Mouse (Mus musculus): Measurements from ENCODE around the gene Taf3.
A peak's percentile ranks its signal among the peaks of the same experiment; 100 is the strongest.

Taf3 gene

GRCm38 (mm10) chr2:10010263-10010909, 38.0 kb downstream of the Taf3 start:
- peak; percentile 79 for DNase-seq (ENCODE audit: low spot score)

GRCm38 (mm10) chr2:10009671-10010254, 38.6 kb downstream of the Taf3 start:
- no peak for DNase-seq (ENCODE audit: low spot score)

GRCm38 (mm10) chr2:10008593-10008992, 39.8 kb downstream of the Taf3 start:
- DNase-seq (ENCODE audit: low spot score), result no peak

GRCm38 (mm10) chr2:10004960-10005621, 43.3 kb downstream of the Taf3 start:
- no peak for DNase-seq (ENCODE audit: low spot score)

- DNase-seq (ENCODE audit: low spot score), result no peak
Observed at GRCm38 (mm10) chr2:10003358-10003757, 45.0 kb downstream of the Taf3 start.

GRCm38 (mm10) chr2:10001591-10001990, 46.8 kb downstream of the Taf3 start:
- no peak for DNase-seq (ENCODE audit: low spot score)

GRCm38 (mm10) chr2:9997535-9997934, 50.9 kb downstream of the Taf3 start:
- no peak for DNase-seq (ENCODE audit: low spot score)

- DNase-seq (ENCODE audit: low spot score), result peak; percentile 37
Observed at GRCm38 (mm10) chr2:9996111-9996510, 52.3 kb downstream of the Taf3 start.

- no peak for DNase-seq (ENCODE audit: low spot score)
Observed at GRCm38 (mm10) chr2:9990690-9991229, 57.6 kb downstream of the Taf3 start.

GRCm38 (mm10) chr2:9989649-9990547, 58.5 kb downstream of the Taf3 start:
- peak; percentile 31 for DNase-seq (ENCODE audit: low spot score)

GRCm38 (mm10) chr2:9988290-9988689, 60.1 kb downstream of the Taf3 start:
- DNase-seq (ENCODE audit: low spot score), result no peak

- DNase-seq (ENCODE audit: low spot score), result peak; percentile 65
Observed at GRCm38 (mm10) chr2:9985979-9986447, 62.4 kb downstream of the Taf3 start.

GRCm38 (mm10) chr2:9982446-9982845, 66.0 kb downstream of the Taf3 start:
- DNase-seq (ENCODE audit: low spot score), result peak; percentile 45

- DNase-seq (ENCODE audit: low spot score), result no peak
Observed at GRCm38 (mm10) chr2:9971927-9972326, 76.5 kb downstream of the Taf3 start.

- no peak for DNase-seq (ENCODE audit: low spot score)
Observed at GRCm38 (mm10) chr2:9970579-9970978, 77.8 kb downstream of the Taf3 start.

GRCm38 (mm10) chr2:9970178-9970577, 78.2 kb downstream of the Taf3 start:
- no peak for DNase-seq (ENCODE audit: low spot score)

GRCm38 (mm10) chr2:9969734-9970133, 78.7 kb downstream of the Taf3 start:
- no peak for DNase-seq (ENCODE audit: low spot score)

GRCm38 (mm10) chr2:9966634-9967033, 81.8 kb downstream of the Taf3 start:
- DNase-seq (ENCODE audit: low spot score), result no peak

GRCm38 (mm10) chr2:9965608-9966007, 82.8 kb downstream of the Taf3 start:
- DNase-seq (ENCODE audit: low spot score), result no peak

GRCm38 (mm10) chr2:9962871-9963270, 85.5 kb downstream of the Taf3 start:
- DNase-seq (ENCODE audit: low spot score), result no peak

- no peak for DNase-seq (ENCODE audit: low spot score)
Observed at GRCm38 (mm10) chr2:9961708-9962107, 86.7 kb downstream of the Taf3 start.

GRCm38 (mm10) chr2:9958011-9958410, 90.4 kb downstream of the Taf3 start:
- no peak for DNase-seq (ENCODE audit: low spot score)
